Mouse (Mus musculus) liver, embryonic 12.5 days (tissue): ENCODE data around the gene Slc16a1. TPM values are rescaled to one million over a fixed set of nuclear protein-coding genes. Genes with fewer than 3 reads are reported as not detected.

Experiments used
- ATAC-seq: fragments of 200-750 bp; cut with Nextera tagmentation; 2 replicates; pipeline ENCODE4 v1.8.0; 2017; ENCODE audit warnings: moderate number of reproducible peaks, mild to moderate bottlenecking, moderate library complexity
- H3K27ac ChIP-seq: fragments of 300-500 bp; sonication (generic); 2 replicates; pipeline ENCODE4 v1.5.1; 2016; ENCODE audit warnings: mild to moderate bottlenecking
- H3K27me3 ChIP-seq: fragments of 300-500 bp; sonication (generic); replicated peaks from 2 replicates; pipeline ENCODE4 v1.6.1; 2016; ENCODE audit warnings: mild to moderate bottlenecking, moderate library complexity
- H3K36me3 ChIP-seq: fragments of 300-500 bp; sonication (generic); 2 replicates; pipeline ENCODE4 v1.6.1; 2016; ENCODE audit warnings: mild to moderate bottlenecking, moderate library complexity
- H3K4me1 ChIP-seq: fragments of 300-500 bp; sonication (generic); 2 replicates; pipeline ENCODE4 v1.6.1; 2016
- H3K4me2 ChIP-seq: fragments of 300-500 bp; sonication (generic); 2 replicates; pipeline ENCODE4 v1.6.1; 2016; ENCODE audit warnings: mild to moderate bottlenecking, moderate library complexity
- H3K4me3 ChIP-seq: fragments of 300-500 bp; sonication (generic); 2 replicates; pipeline ENCODE4 v1.5.1; 2016; ENCODE audit warnings: mild to moderate bottlenecking, moderate library complexity
- H3K9ac ChIP-seq: fragments of 300-500 bp; sonication (generic); 2 replicates; pipeline ENCODE4 v1.6.1; 2016; ENCODE audit warnings: mild to moderate bottlenecking, moderate library complexity
- H3K9me3 ChIP-seq: fragments of 300-500 bp; sonication (generic); replicated peaks from 2 replicates; pipeline ENCODE4 v1.6.1; 2016; ENCODE audit warnings: mild to moderate bottlenecking, moderate library complexity
- WGBS: fragments of 180-500 bp; shearing (Covaris S2); methylation state at CpG from one replicate; pipeline ENCODE4 v1.1.7; 2016; ENCODE audit not compliant: insufficient replicate concordance; 5-methylcytosine and 5-hydroxymethylcytosine counted together
- polyA plus RNA-seq: library from polyadenylated mRNA; unstranded; fragments of >200 nt; fragmentation: Nextera tagmentation; extraction: Ambion mirVana; gene quantifications from 2 replicates; pipeline ENCODE4 v1.2.1, GENCODE M21; 2016

The Slc16a1 gene
- polyA plus RNA-seq, 1 experiment from 2014 or later = 95.7 TPM

- Histone ChIP-seq H3K36me3 (no peaks in the 10 kb centered on the region), H3K4me1 (no peaks in the 10 kb centered on the region; the same call in 1 of the 2 replicates), H3K4me3 (no peak overlapping the region), H3K27ac (no peak overlapping the region), H3K27me3 (peaks cover 5% of the 10 kb centered on the region; the same call in 1 of the 2 replicates), H3K9me3 (no peaks in the 10 kb centered on the region), H3K9ac (no peak overlapping the region), H3K4me2 (no peak overlapping the region)
- 70% methylated on average over 1 of the region's 1 CpGs for WGBS
- no peak for ATAC-seq
Observed at GRCm38 (mm10) chr3:104614081-104614480, 24.4 kb upstream of the Slc16a1 start.

- no peak overlapping the region for H3K4me3 ChIP-seq
- WGBS = 56% methylated on average over 2 of the region's 2 CpGs
- no peaks in the 10 kb centered on the region for H3K9me3 ChIP-seq
- ATAC-seq = no peak
- peaks cover 5% of the 10 kb centered on the region; the same call in 1 of the 2 replicates for H3K27me3 ChIP-seq
- H3K27ac ChIP-seq = no peak overlapping the region
- no peak overlapping the region for H3K9ac ChIP-seq
- no peaks in the 10 kb centered on the region; the same call in 1 of the 2 replicates for H3K4me1 ChIP-seq
- no peaks in the 10 kb centered on the region for H3K36me3 ChIP-seq
- H3K4me2 ChIP-seq = no peak overlapping the region
Observed at GRCm38 (mm10) chr3:104615216-104615615, 23.3 kb upstream of the Slc16a1 start.

GRCm38 (mm10) chr3:104616155-104616554 lies 22.3 kb upstream of the Slc16a1 start:
- 46% methylated on average over 8 of the region's 8 CpGs for WGBS
- no peak overlapping the region for H3K9ac ChIP-seq
- H3K27ac ChIP-seq = no peak overlapping the region
- no peaks in the 10 kb centered on the region for H3K9me3 ChIP-seq
- H3K36me3 ChIP-seq = no peaks in the 10 kb centered on the region
- H3K4me2 ChIP-seq = no peak overlapping the region
- no peaks in the 10 kb centered on the region for H3K4me1 ChIP-seq
- peaks cover 5% of the 10 kb centered on the region; the same call in 1 of the 2 replicates for H3K27me3 ChIP-seq
- no peak overlapping the region for H3K4me3 ChIP-seq
- no peak for ATAC-seq

- no peak overlapping the region for H3K4me3 ChIP-seq
- no peak overlapping the region for H3K27ac ChIP-seq
- 0 out of 2 replicates have a peak, but pooled peaks cover 5% of the 10 kb centered on the region for H3K4me1 ChIP-seq
- no peak overlapping the region for H3K4me2 ChIP-seq
- no peaks in the 10 kb centered on the region for H3K36me3 ChIP-seq
- no peaks in the 10 kb centered on the region for H3K9me3 ChIP-seq
- no peak overlapping the region for H3K9ac ChIP-seq
- WGBS = 56% methylated on average over 1 of the region's 1 CpGs
- no peaks in the 10 kb centered on the region; the same call in 1 of the 2 replicates for H3K27me3 ChIP-seq
- no peak for ATAC-seq
Observed at GRCm38 (mm10) chr3:104621841-104622240, 16.6 kb upstream of the Slc16a1 start.

- no peak overlapping the region for H3K4me2 ChIP-seq
- H3K9me3 ChIP-seq = no peaks in the 10 kb centered on the region
- H3K4me1 ChIP-seq = peaks cover 43% of the 10 kb centered on the region
- no peak for ATAC-seq
- 64% methylated on average over 2 of the region's 2 CpGs for WGBS
- H3K9ac ChIP-seq = no peak overlapping the region
- no peaks in the 10 kb centered on the region for H3K27me3 ChIP-seq
- H3K4me3 ChIP-seq = no peak overlapping the region
- H3K36me3 ChIP-seq = 0 out of 2 replicates have a peak, but pooled peaks cover 7% of the 10 kb centered on the region
- no peak overlapping the region for H3K27ac ChIP-seq
Observed at GRCm38 (mm10) chr3:104629810-104630209, 8.7 kb upstream of the Slc16a1 start.

GRCm38 (mm10) chr3:104630941-104631340 lies 7.5 kb upstream of the Slc16a1 start:
- peak overlapping the region; percentile 87; the same call in 1 of the 2 replicates for H3K27ac ChIP-seq
- no peak overlapping the region for H3K9ac ChIP-seq
- WGBS = 81% methylated on average over 2 of the region's 2 CpGs
- no peak overlapping the region for H3K4me2 ChIP-seq
- H3K4me1 ChIP-seq = peaks cover 49% of the 10 kb centered on the region
- ATAC-seq = no peak
- H3K4me3 ChIP-seq = no peak overlapping the region
- no peaks in the 10 kb centered on the region for H3K27me3 ChIP-seq
- H3K36me3 ChIP-seq = peaks cover 10% of the 10 kb centered on the region; the same call in 1 of the 2 replicates
- no peaks in the 10 kb centered on the region for H3K9me3 ChIP-seq

GRCm38 (mm10) chr3:104632560-104633162 lies 5.8 kb upstream of the Slc16a1 start:
- ATAC-seq = peak; percentile 87
- H3K27ac ChIP-seq = peak overlapping the region; percentile 87

GRCm38 (mm10) chr3:104636491-104636890 lies 2.0 kb upstream of the Slc16a1 start:
- peak overlapping the region; percentile 93 for H3K4me2 ChIP-seq
- peak overlapping the region; percentile 99 for H3K9ac ChIP-seq
- H3K4me3 ChIP-seq = peak overlapping the region; percentile 98

More at GRCm38 (mm10) chr3:104632560-104633162, 5.8 kb upstream of the Slc16a1 start:
- H3K9ac ChIP-seq = peak overlapping the region; percentile 43
- no peaks in the 10 kb centered on the region for H3K9me3 ChIP-seq
- WGBS = 27% methylated on average over 4 of the region's 4 CpGs
- peak overlapping the region; percentile 40 for H3K4me3 ChIP-seq
- peaks cover 13% of the 10 kb centered on the region; the same call in 1 of the 2 replicates for H3K36me3 ChIP-seq
- H3K4me1 ChIP-seq = peaks cover 62% of the 10 kb centered on the region
- H3K4me2 ChIP-seq = peak overlapping the region; percentile 64
- no peaks in the 10 kb centered on the region for H3K27me3 ChIP-seq

GRCm38 (mm10) chr3:104637427-104638402 lies 753 bp upstream of the Slc16a1 start:
- H3K4me1 ChIP-seq = peaks cover 61% of the 10 kb centered on the region
- peak overlapping the region; percentile 99 for H3K9ac ChIP-seq
- peak overlapping the region; percentile 90 for H3K27ac ChIP-seq
- peak overlapping the region; percentile 98 for H3K4me3 ChIP-seq
- peaks cover 6% of the 10 kb centered on the region; the same call in 1 of the 2 replicates for H3K36me3 ChIP-seq
- H3K9me3 ChIP-seq = no peaks in the 10 kb centered on the region
- 7% methylated on average over 38 of the region's 38 CpGs for WGBS
- H3K27me3 ChIP-seq = no peaks in the 10 kb centered on the region
- ATAC-seq = peak; percentile 55
- peak overlapping the region; percentile 93 for H3K4me2 ChIP-seq

More at GRCm38 (mm10) chr3:104636491-104636890, 2.0 kb upstream of the Slc16a1 start:
- Histone ChIP-seq H3K36me3 (peaks cover 6% of the 10 kb centered on the region; the same call in 1 of the 2 replicates), H3K27ac (peak overlapping the region; percentile 77), H3K9me3 (no peaks in the 10 kb centered on the region), H3K4me1 (peaks cover 62% of the 10 kb centered on the region), H3K27me3 (no peaks in the 10 kb centered on the region)
- no peak for ATAC-seq
- WGBS = 47% methylated on average over 2 of the region's 2 CpGs

GRCm38 (mm10) chr3:104638932-104639748 lies 672 bp downstream of the Slc16a1 start:
- Histone ChIP-seq H3K27me3 (no peaks in the 10 kb centered on the region), H3K36me3 (peaks cover 6% of the 10 kb centered on the region; the same call in 1 of the 2 replicates), H3K4me2 (peak overlapping the region; percentile 93), H3K9ac (peak overlapping the region; percentile 99), H3K27ac (peak overlapping the region; percentile 90), H3K4me3 (peak overlapping the region; percentile 98), H3K9me3 (no peaks in the 10 kb centered on the region), H3K4me1 (peaks cover 62% of the 10 kb centered on the region)
- under 1% methylated on average over 58 of the region's 58 CpGs for WGBS
- ATAC-seq = peak; percentile 75

- Histone ChIP-seq H3K9ac (peak overlapping the region; percentile 99), H3K4me1 (peaks cover 64% of the 10 kb centered on the region)
Observed at GRCm38 (mm10) chr3:104639749-104640368, 1.4 kb downstream of the Slc16a1 start.

More at GRCm38 (mm10) chr3:104639749-104640368, 1.4 kb downstream of the Slc16a1 start:
- H3K27ac ChIP-seq = peak overlapping the region; percentile 90
- peaks cover 6% of the 10 kb centered on the region; the same call in 1 of the 2 replicates for H3K36me3 ChIP-seq
- peak overlapping the region; percentile 98 for H3K4me3 ChIP-seq
- WGBS = 8% methylated on average over 10 of the region's 10 CpGs
- no peaks in the 10 kb centered on the region for H3K27me3 ChIP-seq
- ATAC-seq = no peak
- H3K9me3 ChIP-seq = no peaks in the 10 kb centered on the region
- H3K4me2 ChIP-seq = peak overlapping the region; percentile 93
